ENCODE assay signal across 32 mouse cellular contexts in genomic region chr17:75906643-75907042, GRCm38 (mm10).
DNase-seq lines count a peak whose midpoint lies in the region; ATAC-seq and TF ChIP-seq lines count a peak whose summit lies in the region.
"Had no signal": no experiment of that assay in that cellular context is flagged by ENCODE, and none has a peak within 500 bp of the region (broad histone marks: within the 10 kb centered on the region; RNA-seq: fewer than 3 reads in every experiment).

No protein-coding gene starts in this region.

- no peak overlapping the region for H3K4me2 ChIP-seq in hindbrain, embryonic 15.5 days
- no peak overlapping the region for H3K4me2 ChIP-seq in midbrain, postnatal 0 days (ENCODE audit: low read depth, low read length, poor library complexity, severe bottlenecking)
- H3K4me2 ChIP-seq in kidney, embryonic 16.5 days (replicated peaks; ENCODE audit: low read depth, low read length): no peak overlapping the region
- H3K4me2 ChIP-seq: embryonic facial prominence, embryonic 13.5 days; forebrain, embryonic 12.5 days; heart, embryonic 11.5 days; limb, embryonic 15.5 days; liver, embryonic 15.5 days; lung, embryonic 15.5 days; stomach, embryonic 15.5 days had no signal

- H3K27me3 ChIP-seq in hindbrain, embryonic 15.5 days: no peaks in the 10 kb centered on the region
- H3K27me3 ChIP-seq in midbrain, postnatal 0 days (ENCODE audit: insufficient read depth, low read length): no peaks in the 10 kb centered on the region
- no peaks in the 10 kb centered on the region for H3K27me3 ChIP-seq in kidney, embryonic 16.5 days (ENCODE audit: insufficient read depth, low read length)
- H3K27me3 ChIP-seq: embryonic facial prominence, embryonic 13.5 days; forebrain, embryonic 12.5 days; limb, embryonic 15.5 days; liver, embryonic 15.5 days; lung, embryonic 15.5 days; megakaryocyte, embryonic 14.5 days; stomach, embryonic 15.5 days had no signal

- peak; percentile 25 for DNase-seq in retina, postnatal 1 day
- DNase-seq in retina, embryonic 14.5 days (ENCODE audit: low spot score): no peak
- DNase-seq in midbrain, postnatal 0 days (ENCODE audit: low spot score): peak; percentile 64
- DNase-seq in kidney, postnatal 10 days: no peak
- no peak for DNase-seq in testis, postnatal 10 days (ENCODE audit: low spot score)
- DNase-seq: adrenal gland, adult 8-10 months; cerebellum, adult 18-20 months; cerebellum, postnatal 36 days; embryo, embryonic 11 days; gastrocnemius, adult 2 months; kidney, adult 9 months; kidney, postnatal 36 days; layer of hippocampus, adult 9-11 months; lung, postnatal 36 days; right cerebral cortex, adult 18-20 months; right cerebral cortex, postnatal 4 days; thymus, adult 2 months; thymus, postnatal 4 days had no signal

- peak overlapping the region; percentile 16; the same call in 1 of the 2 replicates for H3K27ac ChIP-seq in hindbrain, embryonic 15.5 days (replicated peaks)
- H3K27ac ChIP-seq in midbrain, postnatal 0 days (ENCODE audit: low read depth, low read length): no peak overlapping the region
- H3K27ac ChIP-seq in kidney, embryonic 16.5 days (ENCODE audit: low read length): no peak overlapping the region
- H3K27ac ChIP-seq: embryonic facial prominence, embryonic 13.5 days; forebrain, embryonic 12.5 days; gastrocnemius, adult 2 months; left cerebral cortex, adult 2 months; limb, embryonic 15.5 days; liver, embryonic 15.5 days; lung, embryonic 15.5 days; stomach, embryonic 15.5 days had no signal

- ATAC-seq in hindbrain, embryonic 15.5 days (ENCODE audit: low FRiP score, low read depth): 0 out of 2 replicates have a peak, but pooled peaks have one; percentile 19
- no peak for ATAC-seq in midbrain, postnatal 0 days (ENCODE audit: low FRiP score)
- no peak for ATAC-seq in kidney, embryonic 16.5 days (ENCODE audit: low FRiP score, low TSS enrichment)
- ATAC-seq: activated CD4-positive, CD25-positive, alpha-beta regulatory T cell, adult 4 months; intestine, embryonic 16.5 days had no signal

- TF ChIP-seq CTCF in midbrain, postnatal 0 days (IDR thresholded peaks at IDR 0.05): no peak

- H3K4me3 ChIP-seq in hindbrain, embryonic 15.5 days: no peak overlapping the region
- no peak overlapping the region for H3K4me3 ChIP-seq in midbrain, postnatal 0 days (ENCODE audit: low read depth, low read length)
- H3K4me3 ChIP-seq in kidney, embryonic 16.5 days (ENCODE audit: low read length): no peak overlapping the region
- H3K4me3 ChIP-seq: embryonic facial prominence, embryonic 13.5 days; erythroblast, embryonic 14.5 days; forebrain, embryonic 12.5 days; gastrocnemius, adult 2 months; left cerebral cortex, adult 2 months; limb, embryonic 15.5 days; liver, embryonic 15.5 days; lung, embryonic 15.5 days; megakaryocyte, embryonic 14.5 days; stomach, embryonic 15.5 days had no signal

- no peaks in the 10 kb centered on the region for H3K36me3 ChIP-seq in hindbrain, embryonic 15.5 days
- H3K36me3 ChIP-seq in midbrain, postnatal 0 days (ENCODE audit: insufficient read depth, low read length): no peaks in the 10 kb centered on the region
- no peaks in the 10 kb centered on the region for H3K36me3 ChIP-seq in kidney, embryonic 16.5 days (ENCODE audit: insufficient read depth, low read length)
- H3K36me3 ChIP-seq: embryonic facial prominence, embryonic 13.5 days; forebrain, embryonic 12.5 days; limb, embryonic 15.5 days; liver, embryonic 15.5 days; lung, embryonic 15.5 days; stomach, embryonic 15.5 days had no signal

- H3K9me3 ChIP-seq in hindbrain, embryonic 15.5 days: no peaks in the 10 kb centered on the region
- H3K9me3 ChIP-seq in midbrain, postnatal 0 days (ENCODE audit: low read length): no peaks in the 10 kb centered on the region
- no peaks in the 10 kb centered on the region for H3K9me3 ChIP-seq in kidney, embryonic 16.5 days (ENCODE audit: low read length)
- H3K9me3 ChIP-seq: embryonic facial prominence, embryonic 13.5 days; forebrain, embryonic 12.5 days; limb, embryonic 15.5 days; liver, embryonic 15.5 days; lung, embryonic 15.5 days; megakaryocyte, embryonic 14.5 days; stomach, embryonic 15.5 days had no signal

- H3K4me1 ChIP-seq in hindbrain, embryonic 15.5 days (replicated peaks): peaks cover 3% of the 10 kb centered on the region; the same call in 1 of the 2 replicates
- H3K4me1 ChIP-seq in midbrain, postnatal 0 days (ENCODE audit: insufficient read depth, low read length): no peaks in the 10 kb centered on the region
- no peaks in the 10 kb centered on the region for H3K4me1 ChIP-seq in kidney, embryonic 16.5 days (ENCODE audit: insufficient read depth, low read length)
- H3K4me1 ChIP-seq: embryonic facial prominence, embryonic 13.5 days; forebrain, embryonic 12.5 days; limb, embryonic 15.5 days; liver, embryonic 15.5 days; lung, embryonic 15.5 days; megakaryocyte, embryonic 14.5 days; stomach, embryonic 15.5 days had no signal

- WGBS in hindbrain, embryonic 15.5 days: 19% methylated on average over 3 of the region's 3 CpGs
- 39% methylated on average over 3 of the region's 3 CpGs for WGBS in midbrain, postnatal 0 days
- 67% methylated on average over 3 of the region's 3 CpGs for WGBS in kidney, embryonic 16.5 days

- no peak overlapping the region for H3K9ac ChIP-seq in hindbrain, embryonic 15.5 days
- H3K9ac ChIP-seq in midbrain, postnatal 0 days (replicated peaks; ENCODE audit: low read length, poor library complexity, severe bottlenecking): no peak overlapping the region
- H3K9ac ChIP-seq in kidney, embryonic 16.5 days (replicated peaks; ENCODE audit: low read length): no peak overlapping the region
- H3K9ac ChIP-seq: embryonic facial prominence, embryonic 13.5 days; forebrain, embryonic 12.5 days; limb, embryonic 15.5 days; liver, embryonic 15.5 days; lung, embryonic 15.5 days; stomach, embryonic 15.5 days had no signal

Comparison
In these comparisons a context has a peak if more than half of its experiments do, and no peak if none do; other contexts are left out.
1. DNase-seq: peak in retina, postnatal 1 day (single experiment) and midbrain, postnatal 0 days (single experiment); none in retina, embryonic 14.5 days (single experiment), kidney, postnatal 10 days (single experiment) and testis, postnatal 10 days (single experiment).